Mouse (Mus musculus) telencephalon, adult 2 months (tissue): Measurements from ENCODE around the gene Krt90.
A peak's percentile ranks its signal among the peaks of the same experiment; 100 is the strongest.

Experiments
- DNase-seq: peaks from one replicate; pipeline ENCODE4 v3.0.0-alpha.2; 2011; ENCODE audit warnings: low read depth, low spot score

The Krt90 gene

GRCm38 (mm10) chr15:101562850-101563249 is at the start of gene Krt90:
Krt90 (minus strand) TSS chr15:101562950.
- no peak for DNase-seq

GRCm38 (mm10) chr15:101599123-101599522 is 36.4 kb upstream of the Krt90 start:
- no peak for DNase-seq

GRCm38 (mm10) chr15:101588216-101588615 is 25.5 kb upstream of the Krt90 start:
- no peak for DNase-seq

GRCm38 (mm10) chr15:101584456-101584855 is 21.7 kb upstream of the Krt90 start:
- no peak for DNase-seq

- no peak for DNase-seq
These were observed 20.6 kb upstream of the Krt90 start for GRCm38 (mm10) chr15:101583211-101583965.

GRCm38 (mm10) chr15:101581701-101582100 is 19.0 kb upstream of the Krt90 start:
- peak; percentile 26 for DNase-seq

GRCm38 (mm10) chr15:101575506-101575905 is 12.8 kb upstream of the Krt90 start:
- DNase-seq = no peak

- DNase-seq = no peak
These were observed 11.1 kb upstream of the Krt90 start, which contains the start of gene Krt75 for GRCm38 (mm10) chr15:101573796-101574345. Krt75 (minus strand) TSS chr15:101573904.

- no peak for DNase-seq
These were observed 5.0 kb upstream of the Krt90 start for GRCm38 (mm10) chr15:101567780-101568179.

GRCm38 (mm10) chr15:101558034-101558646 is 4.6 kb downstream of the Krt90 start:
- no peak for DNase-seq

GRCm38 (mm10) chr15:101553169-101553568 is 9.6 kb downstream of the Krt90 start:
- DNase-seq = no peak

GRCm38 (mm10) chr15:101552188-101552587 is 10.6 kb downstream of the Krt90 start:
- peak; percentile 44 for DNase-seq

GRCm38 (mm10) chr15:101550567-101550966 is 12.2 kb downstream of the Krt90 start, which contains the start of gene Krt82:
Krt82 (minus strand) TSS chr15:101550667.
- no peak for DNase-seq

- DNase-seq = no peak
These were observed 18.3 kb downstream of the Krt90 start for GRCm38 (mm10) chr15:101544478-101544877.

GRCm38 (mm10) chr15:101542543-101542942 is 20.2 kb downstream of the Krt90 start:
- DNase-seq = no peak

- no peak for DNase-seq
These were observed 24.2 kb downstream of the Krt90 start for GRCm38 (mm10) chr15:101538580-101538900.

- DNase-seq = no peak
These were observed 24.7 kb downstream of the Krt90 start for GRCm38 (mm10) chr15:101537864-101538579.

- DNase-seq = no peak
These were observed 26.5 kb downstream of the Krt90 start for GRCm38 (mm10) chr15:101536054-101536850.

- DNase-seq = no peak
These were observed 30.0 kb downstream of the Krt90 start, which contains the start of gene Krt84 for GRCm38 (mm10) chr15:101532720-101533119. Krt84 (minus strand) TSS chr15:101532820.

GRCm38 (mm10) chr15:101522556-101523232 is 40.1 kb downstream of the Krt90 start:
- DNase-seq = no peak

- DNase-seq = peak; percentile 58
These were observed 43.0 kb downstream of the Krt90 start for GRCm38 (mm10) chr15:101519792-101520191.
